Mouse (Mus musculus) heart, postnatal 0 days (tissue): ENCODE measurements at regions not wholly inside any gene's neighbourhood (a gene's known extent, or its start where the extent isn't known, plus 50 kb on each side); places are given as distances from the start of the nearest gene placed in this dataset.

Source experiments
- ATAC-seq: fragments of 200-750 bp; cut with Nextera tagmentation; 2 replicates; pipeline ENCODE4 v1.8.0; 2017; ENCODE audit warnings: low read depth, moderate number of reproducible peaks, moderate library complexity; ENCODE audit not compliant: insufficient read depth
- DNase-seq: peaks from one replicate; pipeline ENCODE4 v3.0.0-alpha.2; 2016; ENCODE audit warnings: low spot score
- H3K27ac ChIP-seq: fragments of 300-500 bp; sonication (generic); 2 replicates; pipeline ENCODE4 v1.5.1; 2014; ENCODE audit warnings: low read depth, mild to moderate bottlenecking
- H3K27me3 ChIP-seq: fragments of 300-500 bp; sonication (generic); 2 replicates; pipeline ENCODE4 v1.6.1; 2014; ENCODE audit warnings: low read length, mixed read lengths; ENCODE audit not compliant: control insufficient read depth, insufficient read depth
- H3K36me3 ChIP-seq: fragments of 300-500 bp; sonication (generic); replicated peaks from 2 replicates; pipeline ENCODE4 v1.6.1; 2014; ENCODE audit warnings: low read length, mixed read lengths; ENCODE audit not compliant: control insufficient read depth, insufficient read depth
- H3K4me1 ChIP-seq: fragments of 300-500 bp; sonication (generic); 2 replicates; pipeline ENCODE4 v1.6.1; 2014; ENCODE audit warnings: antibody characterized with exemption; ENCODE audit not compliant: control insufficient read depth, insufficient read depth
- H3K4me2 ChIP-seq: fragments of 300-500 bp; sonication (generic); 2 replicates; pipeline ENCODE4 v1.6.1; 2014; ENCODE audit warnings: low read depth, mild to moderate bottlenecking, low read length, moderate library complexity
- H3K4me3 ChIP-seq: fragments of 300-500 bp; sonication (generic); 2 replicates; pipeline ENCODE4 v1.5.1; 2014; ENCODE audit warnings: low read depth, low read length
- H3K9ac ChIP-seq: fragments of 300-500 bp; sonication (generic); replicated peaks from 2 replicates; pipeline ENCODE4 v1.6.1; 2014; ENCODE audit warnings: low read depth, low read length, mixed read lengths
- H3K9me3 ChIP-seq: fragments of 300-500 bp; sonication (generic); replicated peaks from 2 replicates; pipeline ENCODE4 v1.6.1; 2016; ENCODE audit warnings: low read length; ENCODE audit not compliant: control insufficient read depth
- CTCF ChIP-seq: IDR thresholded peaks from 2 replicates; pipeline ENCODE4 v1.5.1; 2016; ENCODE audit warnings: antibody characterized with exemption, control low read depth, low read depth
- EP300 ChIP-seq: IDR thresholded peaks from 2 replicates; pipeline ENCODE4 v1.6.1; 2016; ENCODE audit warnings: antibody characterized with exemption, low read depth
- WGBS: fragments of 180-500 bp; shearing (Covaris S2); extraction: QIAGEN DNeasy Blood & Tissue Kit; methylation state at CpG from one replicate; pipeline ENCODE4 v1.1.7; 2014; 5-methylcytosine and 5-hydroxymethylcytosine counted together

- H3K4me2 ChIP-seq, result no peak overlapping the region
- no peaks in the 10 kb centered on the region for H3K9me3 ChIP-seq
- no peak for DNase-seq
- H3K4me1 ChIP-seq, result no peaks in the 10 kb centered on the region
- WGBS, result 71% methylated on average over 2 of the region's 2 CpGs
- no peak for ATAC-seq
- H3K4me3 ChIP-seq, result no peak overlapping the region
- no peak for TF ChIP-seq CTCF
- no peak for TF ChIP-seq EP300
- no peaks in the 10 kb centered on the region for H3K36me3 ChIP-seq
- H3K27ac ChIP-seq, result no peak overlapping the region
- no peak overlapping the region for H3K9ac ChIP-seq
- no peaks in the 10 kb centered on the region for H3K27me3 ChIP-seq
Observed at GRCm38 (mm10) chr3:61740088-61740487, 374.3 kb upstream of the B430305J03Rik start.

- no peak for TF ChIP-seq CTCF
- no peak for TF ChIP-seq EP300
- DNase-seq, result no peak
- H3K4me1 ChIP-seq, result no peaks in the 10 kb centered on the region
- H3K27ac ChIP-seq, result no peak overlapping the region
- 31% methylated on average over 1 of the region's 1 CpGs for WGBS
- ATAC-seq, result no peak
- no peaks in the 10 kb centered on the region for H3K36me3 ChIP-seq
- no peak overlapping the region for H3K4me2 ChIP-seq
- H3K9me3 ChIP-seq, result no peaks in the 10 kb centered on the region
- H3K4me3 ChIP-seq, result no peak overlapping the region
- no peaks in the 10 kb centered on the region for H3K27me3 ChIP-seq
- H3K9ac ChIP-seq, result no peak overlapping the region
Observed at GRCm38 (mm10) chr3:61738528-61738927, 372.8 kb upstream of the B430305J03Rik start.

GRCm38 (mm10) chr3:61716785-61717184 is 351.0 kb upstream of the B430305J03Rik start:
- TF ChIP-seq EP300 (no peak), CTCF (no peak)
- Histone ChIP-seq H3K27me3 (no peaks in the 10 kb centered on the region), H3K4me2 (no peak overlapping the region), H3K9ac (no peak overlapping the region), H3K4me1 (no peaks in the 10 kb centered on the region), H3K4me3 (no peak overlapping the region), H3K36me3 (no peaks in the 10 kb centered on the region), H3K27ac (no peak overlapping the region), H3K9me3 (no peaks in the 10 kb centered on the region)
- no peak for ATAC-seq
- no peak for DNase-seq
- 46% methylated on average over 2 of the region's 2 CpGs for WGBS

- Histone ChIP-seq H3K4me2 (no peak overlapping the region), H3K4me1 (no peaks in the 10 kb centered on the region), H3K27me3 (no peaks in the 10 kb centered on the region), H3K9me3 (no peaks in the 10 kb centered on the region), H3K27ac (no peak overlapping the region), H3K4me3 (no peak overlapping the region), H3K9ac (no peak overlapping the region), H3K36me3 (no peaks in the 10 kb centered on the region)
- DNase-seq (no peak), ATAC-seq (no peak)
- WGBS, result 53% methylated on average over 4 of the region's 4 CpGs
- TF ChIP-seq EP300 (no peak), CTCF (no peak)
Observed at GRCm38 (mm10) chr3:61687933-61688705, 322.4 kb upstream of the B430305J03Rik start.

- H3K9me3 ChIP-seq, result no peaks in the 10 kb centered on the region
- no peak overlapping the region for H3K4me3 ChIP-seq
- ATAC-seq (no peak), DNase-seq (no peak)
- H3K4me1 ChIP-seq, result no peaks in the 10 kb centered on the region
- 74% methylated on average over 1 of the region's 1 CpGs for WGBS
- H3K27me3 ChIP-seq, result no peaks in the 10 kb centered on the region
- H3K9ac ChIP-seq, result no peak overlapping the region
- no peaks in the 10 kb centered on the region for H3K36me3 ChIP-seq
- no peak for TF ChIP-seq EP300
- TF ChIP-seq CTCF, result no peak
- no peak overlapping the region for H3K27ac ChIP-seq
- no peak overlapping the region for H3K4me2 ChIP-seq
Observed at GRCm38 (mm10) chr3:61670874-61671273, 305.1 kb upstream of the B430305J03Rik start.

GRCm38 (mm10) chr3:61656143-61656542 is 290.4 kb upstream of the B430305J03Rik start:
- Histone ChIP-seq H3K4me1 (no peaks in the 10 kb centered on the region), H3K27me3 (no peaks in the 10 kb centered on the region), H3K4me3 (no peak overlapping the region), H3K9me3 (no peaks in the 10 kb centered on the region), H3K36me3 (no peaks in the 10 kb centered on the region), H3K9ac (no peak overlapping the region), H3K27ac (no peak overlapping the region), H3K4me2 (no peak overlapping the region)
- no peak for DNase-seq
- no peak for TF ChIP-seq EP300
- TF ChIP-seq CTCF, result no peak
- 59% methylated on average over 2 of the region's 2 CpGs for WGBS
- no peak for ATAC-seq
